Mouse (Mus musculus) ES-E14 (cell line): ENCODE measurements around the gene Cd86. TPM values are rescaled to one million over a fixed set of nuclear protein-coding genes. Genes with fewer than 3 reads are reported as not detected.

Source experiments
- DNase-seq: peaks from one replicate; pipeline ENCODE4 v3.0.0-alpha.2; 2013; ENCODE audit warnings: low read depth, low spot score
- H3K27ac ChIP-seq: 2 replicates; pipeline ENCODE4 v1.5.1; 2012; ENCODE audit warnings: low read depth, mild to moderate bottlenecking, low read length, moderate library complexity, mixed read lengths; ENCODE audit not compliant: poor library complexity, insufficient read depth, severe bottlenecking
- H3K36me3 ChIP-seq: 2 replicates; pipeline ENCODE4 v1.6.1; 2012; ENCODE audit warnings: mild to moderate bottlenecking, low read length, moderate library complexity, mixed read lengths; ENCODE audit not compliant: control insufficient read depth, poor library complexity, insufficient read depth, severe bottlenecking
- H3K4me1 ChIP-seq, 2 experiments: fragments of 150-350 bp in 1 of 2; sonication (generic) in 1 of 2; 2 replicates each; pipeline ENCODE4 v1.6.1; 2012; ENCODE audit warnings: low read length in 2 of 2, mild to moderate bottlenecking in 1 of 2, mixed read lengths in 1 of 2; ENCODE audit not compliant: control insufficient read depth in 2 of 2, insufficient read depth in 2 of 2, poor library complexity in 1 of 2
- H3K4me3 ChIP-seq, 2 experiments: fragments of 150-350 bp in 1 of 2; sonication (generic) in 1 of 2; 2 replicates each; pipeline ENCODE4 v1.5.1; 2012; ENCODE audit warnings: low read length in 2 of 2, low read depth in 1 of 2, mild to moderate bottlenecking in 1 of 2, mixed read lengths in 1 of 2; ENCODE audit not compliant: insufficient read depth in 1 of 2, poor library complexity in 1 of 2, severe bottlenecking in 1 of 2
- H3K9ac ChIP-seq: 2 replicates; pipeline ENCODE4 v1.6.1; 2012; ENCODE audit warnings: low read depth, mild to moderate bottlenecking, low read length, mixed read lengths; ENCODE audit not compliant: poor library complexity, insufficient read depth, severe bottlenecking
- H3K9me3 ChIP-seq: fragments of 150-350 bp; sonication (generic); 2 replicates; pipeline ENCODE4 v1.6.1; 2012; ENCODE audit warnings: low read depth, mild to moderate bottlenecking, low read length; ENCODE audit not compliant: control insufficient read depth, insufficient read depth
- CHD2 ChIP-seq: IDR thresholded peaks from 2 replicates; pipeline ENCODE4 v1.6.1; 2014; ENCODE audit warnings: mild to moderate bottlenecking, low read depth, low read length, inconsistent platforms
- HCFC1 ChIP-seq: IDR thresholded peaks from 2 replicates; pipeline ENCODE4 v1.6.1; 2012; ENCODE audit warnings: low read length, inconsistent platforms, borderline replicate concordance; ENCODE audit not compliant: insufficient read depth
- MAFK ChIP-seq: IDR thresholded peaks from 2 replicates; pipeline ENCODE4 v1.6.1; 2014; ENCODE audit warnings: mild to moderate bottlenecking, low read depth, low read length, inconsistent platforms; ENCODE audit not compliant: insufficient read depth
- ZC3H11A ChIP-seq: IDR thresholded peaks from 2 replicates; pipeline ENCODE4 v1.6.1; 2012; ENCODE audit warnings: low read depth, mild to moderate bottlenecking, inconsistent platforms, low read length, borderline replicate concordance
- ZNF384 ChIP-seq: IDR thresholded peaks from 2 replicates; pipeline ENCODE4 v1.6.1; 2012; ENCODE audit warnings: low read depth, low read length, inconsistent platforms
- in situ Hi-C, 2 experiments: fragments of 600-800 bp; cut with MboI; formaldehyde crosslinking; loops; one replicate each; pipeline ENCODE4 v1.15.1; 2025; ENCODE audit warnings: low sequenced_read_pairs in 2 of 2, inconsistent platforms in 1 of 2; ENCODE audit not compliant: unreplicated experiment in 2 of 2
- total RNA-seq: library from RNA; depleted of rRNA; stranded (reverse); fragments of 300-350 nt; gene quantifications from 2 replicates; pipeline ENCODE4 v1.2.3, GENCODE M21; 2012; rRNA removed

Cd86 gene
- total RNA-seq, 1 experiment = 0.62 TPM

GRCm38 (mm10) chr16:36555672-36556165, 110.2 kb downstream of the Cd86 start:
- no peak for DNase-seq
- no peak overlapping the region for H3K4me3 ChIP-seq
- H3K9me3 ChIP-seq = no peaks in the 10 kb centered on the region
- H3K27ac ChIP-seq = no peak overlapping the region
- H3K4me1 ChIP-seq = no peaks in the 10 kb centered on the region
- no peak overlapping the region for H3K9ac ChIP-seq
- TF ChIP-seq ZC3H11A = no peak
- TF ChIP-seq ZNF384 = no peak
- no peak for TF ChIP-seq MAFK
- TF ChIP-seq CHD2 = no peak
- no peak for TF ChIP-seq HCFC1
- H3K36me3 ChIP-seq = no peaks in the 10 kb centered on the region
- in situ Hi-C loops = no loop called here

Other genes starting within 250 kb of the Cd86 start
- not detected in 2 replicates for gene Stfa3, start 210.7 kb downstream of the Cd86 start, total RNA-seq
- gene Casr, start 103.9 kb downstream of the Cd86 start, total RNA-seq = 0.13 and 0.21 TPM in 2 replicates
- 12.8 and 24.8 TPM in 2 replicates for gene Ildr1, start 27.9 kb upstream of the Cd86 start, total RNA-seq
- 6.6 and 12.9 TPM in 2 replicates for gene Slc15a2, start 118.9 kb upstream of the Cd86 start, total RNA-seq
- gene Iqcb1, start 162.3 kb upstream of the Cd86 start, total RNA-seq = 9.2 and 16.8 TPM in 2 replicates
- gene Eaf2, start 208.9 kb upstream of the Cd86 start, total RNA-seq = 1.1 and 1.2 TPM in 2 replicates
- 52.6 and 73.4 TPM in 2 replicates for gene Golgb1, start 209.1 kb upstream of the Cd86 start, total RNA-seq